Mouse (Mus musculus): ENCODE measurements around the gene Syde2. TPM values are rescaled to one million over a fixed set of nuclear protein-coding genes. Genes with fewer than 3 reads are reported as not detected.

Gene Syde2
- polyA plus RNA-seq, 1 experiment from 2014 or later = 8.6 TPM

DNA sequence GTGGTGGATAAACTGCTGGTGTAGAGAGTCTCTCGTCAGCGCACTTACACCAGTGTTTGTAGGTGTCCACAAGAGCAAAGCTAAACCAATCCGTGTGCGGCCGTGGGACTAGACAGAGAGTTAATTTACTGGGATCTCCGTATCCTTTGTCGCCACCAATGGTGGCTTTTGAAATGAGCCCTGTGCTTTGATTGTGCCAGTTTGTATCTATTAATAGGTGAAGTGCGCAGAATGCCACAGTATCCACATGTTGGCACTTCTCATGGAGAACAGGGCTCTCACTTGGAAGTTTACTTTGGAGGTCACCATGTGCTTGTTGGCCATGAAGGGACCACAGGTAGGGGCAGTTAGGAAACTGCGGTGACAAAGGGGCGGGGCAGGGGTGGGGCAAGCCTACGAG lies 53.7 kb downstream of the Syde2 start:
- ATAC-seq (replicated peaks; ENCODE audit: insufficient number of reproducible peaks, insufficient read depth, low FRiP score, low read depth) = 0 out of 2 replicates have a peak, but pooled peaks have one; percentile 18

DNA sequence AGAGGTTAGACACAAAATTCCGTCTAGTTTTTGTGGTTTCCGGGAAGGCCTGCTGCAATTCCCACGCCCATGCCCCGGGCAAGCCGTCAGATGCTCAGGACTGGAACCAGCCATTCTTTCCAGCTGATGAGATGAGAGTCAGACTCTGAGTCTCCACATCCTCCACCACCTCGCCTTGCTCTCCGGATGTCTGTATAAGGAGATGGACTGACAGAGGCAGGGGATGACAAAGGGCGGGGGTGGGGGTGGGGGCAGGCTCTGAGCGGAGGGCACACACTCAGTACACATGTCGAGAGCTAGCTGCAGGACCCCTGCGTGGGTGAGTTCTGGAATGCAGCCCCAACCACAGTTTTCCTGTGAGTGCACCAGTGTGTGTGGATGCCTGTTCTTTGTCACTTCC lies 57.3 kb downstream of the Syde2 start:
- peak; percentile 47; the same call in 1 of the 2 replicates for ATAC-seq (replicated peaks; ENCODE audit: insufficient number of reproducible peaks, insufficient read depth, low FRiP score, low read depth)
- Histone ChIP-seq H3K4me1 (replicated peaks) (peaks cover 36% of the 10 kb centered on the region), H3K9me3 (replicated peaks) (no peaks in the 10 kb centered on the region), H3K27me3 (no peaks in the 10 kb centered on the region), H3K4me3 (no peak overlapping the region), H3K27ac (peak overlapping the region; percentile 42), H3K36me3 (no peaks in the 10 kb centered on the region), H3K4me2 (peak overlapping the region; percentile 37), H3K9ac (no peak overlapping the region)
- 19% methylated on average over 11 of the region's 11 CpGs for WGBS

More for the DNA sequence above, 53.7 kb downstream of the Syde2 start:
- Histone ChIP-seq H3K4me1 (replicated peaks) (peaks cover 23% of the 10 kb centered on the region), H3K9ac (no peak overlapping the region), H3K4me3 (no peak overlapping the region), H3K27ac (peak overlapping the region; percentile 1; the same call in 1 of the 2 replicates), H3K9me3 (replicated peaks) (no peaks in the 10 kb centered on the region), H3K4me2 (no peak overlapping the region), H3K27me3 (no peaks in the 10 kb centered on the region), H3K36me3 (no peaks in the 10 kb centered on the region)
- WGBS = 77% methylated on average over 11 of the region's 11 CpGs

DNA sequence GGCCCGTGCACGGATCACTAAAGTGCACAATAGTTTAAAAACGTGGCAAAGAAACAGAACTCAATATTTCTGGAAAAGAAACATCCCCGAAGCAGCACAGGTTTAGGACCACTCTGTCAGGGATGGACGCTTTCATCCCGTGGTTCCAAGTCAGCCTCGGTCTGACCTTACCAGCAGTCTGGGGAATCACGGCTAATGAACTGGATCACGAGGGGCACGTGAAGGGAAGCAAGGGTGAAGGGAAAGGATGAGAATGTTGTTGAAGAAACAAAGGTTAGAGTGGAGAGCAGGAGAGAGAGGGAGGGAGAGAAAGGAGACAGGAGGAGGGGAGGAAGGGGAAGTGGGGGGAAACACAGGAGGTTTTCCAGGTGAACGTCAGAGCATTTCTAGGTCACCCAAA lies 58.4 kb downstream of the Syde2 start:
- Histone ChIP-seq H3K4me3 (no peak overlapping the region), H3K4me2 (no peak overlapping the region), H3K27ac (no peak overlapping the region), H3K36me3 (no peaks in the 10 kb centered on the region), H3K27me3 (no peaks in the 10 kb centered on the region), H3K9ac (no peak overlapping the region), H3K9me3 (replicated peaks) (no peaks in the 10 kb centered on the region), H3K4me1 (replicated peaks) (peaks cover 37% of the 10 kb centered on the region)
- 85% methylated on average over 11 of the region's 11 CpGs for WGBS
- no peak for ATAC-seq (replicated peaks; ENCODE audit: insufficient number of reproducible peaks, insufficient read depth, low FRiP score, low read depth)

DNA sequence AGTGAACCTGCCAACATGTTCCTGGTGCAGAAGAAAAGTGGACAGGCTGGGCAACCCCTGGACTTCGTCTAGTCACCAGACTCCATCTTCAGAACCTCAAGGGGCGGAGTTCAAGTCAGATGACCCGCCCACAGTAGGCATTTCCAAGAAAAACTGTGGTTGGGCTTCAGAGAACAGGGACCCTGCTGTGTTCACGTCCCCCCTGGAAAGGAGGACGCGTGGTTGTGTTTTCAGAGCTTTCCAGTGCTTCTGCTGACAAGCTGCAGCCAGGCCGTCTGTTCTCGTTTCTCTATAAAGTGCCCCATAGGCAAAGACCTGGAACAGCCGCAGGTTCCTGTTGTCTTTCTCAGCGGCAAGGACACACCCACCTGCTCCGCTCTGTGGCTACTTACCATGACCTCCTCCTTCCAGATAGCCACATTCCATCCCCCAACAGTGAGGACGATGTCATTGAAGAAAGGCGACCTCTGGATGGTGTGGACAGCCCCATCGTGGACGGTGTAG lies 60.1 kb downstream of the Syde2 start:
- Histone ChIP-seq H3K27me3 (no peaks in the 10 kb centered on the region), H3K4me1 (replicated peaks) (peaks cover 39% of the 10 kb centered on the region), H3K9ac (no peak overlapping the region), H3K27ac (peak overlapping the region; percentile 46), H3K9me3 (replicated peaks) (no peaks in the 10 kb centered on the region), H3K4me2 (peak overlapping the region; percentile 52), H3K4me3 (peak overlapping the region; percentile 4; the same call in 1 of the 2 replicates), H3K36me3 (no peaks in the 10 kb centered on the region)
- 10% methylated on average over 15 of the region's 15 CpGs for WGBS
- ATAC-seq (replicated peaks; ENCODE audit: insufficient number of reproducible peaks, insufficient read depth, low FRiP score, low read depth) = no peak

DNA sequence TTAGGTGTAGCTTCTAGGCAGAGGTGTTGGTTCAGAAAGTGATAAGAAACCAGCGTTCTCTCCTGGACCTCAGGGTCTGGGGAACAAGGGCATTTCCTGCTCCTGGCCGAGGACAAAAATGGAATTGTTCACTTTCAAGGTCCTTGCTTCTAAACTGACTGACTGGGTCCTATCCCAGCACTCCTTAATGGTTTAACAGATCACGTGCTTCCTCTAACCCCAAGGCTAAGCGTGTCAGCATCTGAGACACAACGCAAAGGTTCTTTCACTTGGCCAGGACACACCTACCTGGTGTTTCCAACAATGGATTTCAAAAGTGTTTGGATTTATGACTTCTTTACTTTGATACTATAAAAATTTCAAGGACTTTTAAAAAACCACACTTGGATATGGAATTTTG lies 62.3 kb downstream of the Syde2 start:
- Histone ChIP-seq H3K4me1 (replicated peaks) (peaks cover 34% of the 10 kb centered on the region), H3K4me2 (no peak overlapping the region), H3K9ac (no peak overlapping the region), H3K9me3 (replicated peaks) (no peaks in the 10 kb centered on the region), H3K27ac (no peak overlapping the region), H3K27me3 (0 out of 2 replicates have a peak, but pooled peaks cover under 1% of the 10 kb centered on the region), H3K4me3 (no peak overlapping the region), H3K36me3 (no peaks in the 10 kb centered on the region)
- 72% methylated on average over 5 of the region's 5 CpGs for WGBS
- ATAC-seq (replicated peaks; ENCODE audit: insufficient number of reproducible peaks, insufficient read depth, low FRiP score, low read depth) = no peak

DNA sequence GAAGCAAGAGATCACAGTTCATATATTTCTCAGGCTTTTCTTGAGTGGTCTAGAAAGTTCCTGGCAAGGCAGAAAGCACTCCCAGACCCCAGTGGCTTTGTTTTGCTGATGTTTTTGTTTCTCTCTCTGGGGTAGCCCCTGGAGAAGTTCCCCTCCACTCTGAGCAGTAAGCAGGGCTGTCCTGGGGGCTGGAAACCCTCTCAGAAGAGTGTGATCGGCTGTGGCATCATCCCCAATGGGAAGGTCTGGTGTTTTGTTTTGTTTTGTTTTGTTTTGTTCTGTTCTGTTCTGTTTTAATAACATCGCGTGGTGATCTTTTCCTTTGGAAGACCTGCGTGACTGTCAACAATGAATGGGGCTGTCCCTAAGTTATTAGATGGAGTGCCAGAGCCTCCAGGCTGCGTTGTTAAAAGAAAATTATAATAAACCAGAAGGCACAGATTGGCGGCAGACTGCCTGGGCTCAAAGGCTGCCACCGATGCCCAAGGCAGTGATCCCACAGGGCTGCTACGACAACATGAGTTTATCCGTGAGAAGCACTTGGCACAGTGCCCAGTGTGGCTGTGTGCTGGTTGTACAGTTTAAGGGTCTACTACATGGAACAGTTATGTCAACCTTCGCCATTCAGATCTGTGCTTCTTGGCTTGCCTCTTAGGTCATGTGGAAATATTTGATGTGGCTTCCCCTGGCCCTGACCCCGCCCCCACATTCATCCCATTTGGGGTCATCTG lies 63.8 kb downstream of the Syde2 start:
- Histone ChIP-seq H3K4me1 (replicated peaks) (peaks cover 30% of the 10 kb centered on the region), H3K36me3 (no peaks in the 10 kb centered on the region), H3K27ac (peak overlapping the region; percentile 51; the same call in 1 of the 2 replicates), H3K27me3 (peaks cover 4% of the 10 kb centered on the region; the same call in 1 of the 2 replicates), H3K9me3 (replicated peaks) (no peaks in the 10 kb centered on the region), H3K4me3 (no peak overlapping the region), H3K9ac (no peak overlapping the region), H3K4me2 (no peak overlapping the region)
- ATAC-seq (replicated peaks; ENCODE audit: insufficient number of reproducible peaks, insufficient read depth, low FRiP score, low read depth) = peak; percentile 71
- WGBS = 38% methylated on average over 11 of the region's 11 CpGs

DNA sequence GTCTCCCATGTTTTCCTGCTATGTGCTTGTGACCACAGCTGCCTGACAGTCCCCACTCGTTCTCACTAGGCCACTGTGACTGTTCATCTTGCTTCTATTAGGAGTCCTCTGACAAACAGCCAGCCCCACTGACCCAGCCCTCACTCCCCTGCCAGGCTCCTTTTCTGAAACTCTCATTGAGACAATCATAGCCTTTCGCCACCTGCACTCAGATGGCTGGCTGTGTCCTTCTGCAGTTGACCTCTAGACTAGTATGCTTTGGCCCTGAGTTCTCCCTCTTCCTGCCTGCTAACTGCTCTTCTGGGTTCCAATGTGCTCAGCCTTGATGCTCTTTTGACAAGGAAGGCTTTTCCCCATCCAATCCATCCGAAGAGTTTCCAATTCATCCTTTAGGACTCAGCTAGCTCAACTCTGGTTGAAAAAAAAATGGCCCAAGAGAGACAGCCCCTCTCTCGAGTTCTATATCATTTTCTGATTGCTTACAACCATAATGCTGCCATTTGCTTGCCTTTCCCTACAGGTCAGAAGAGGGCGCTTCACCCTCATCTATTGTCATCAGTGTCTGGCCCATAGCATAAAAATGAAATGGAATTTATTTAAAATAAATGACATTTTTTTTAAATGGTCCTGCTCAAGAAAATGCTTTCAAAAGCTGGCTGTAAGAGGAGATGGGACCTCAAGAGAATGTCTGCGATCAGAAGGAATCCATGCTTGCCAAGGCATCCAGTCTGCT lies 65.6 kb downstream of the Syde2 start:
- Histone ChIP-seq H3K9ac (no peak overlapping the region), H3K4me3 (no peak overlapping the region), H3K4me1 (replicated peaks) (peaks cover 15% of the 10 kb centered on the region), H3K9me3 (replicated peaks) (no peaks in the 10 kb centered on the region), H3K27me3 (peaks cover 10% of the 10 kb centered on the region; the same call in 1 of the 2 replicates), H3K36me3 (no peaks in the 10 kb centered on the region), H3K27ac (no peak overlapping the region), H3K4me2 (no peak overlapping the region)
- WGBS = 54% methylated on average over 6 of the region's 6 CpGs
- ATAC-seq (replicated peaks; ENCODE audit: insufficient number of reproducible peaks, insufficient read depth, low FRiP score, low read depth) = no peak

DNA sequence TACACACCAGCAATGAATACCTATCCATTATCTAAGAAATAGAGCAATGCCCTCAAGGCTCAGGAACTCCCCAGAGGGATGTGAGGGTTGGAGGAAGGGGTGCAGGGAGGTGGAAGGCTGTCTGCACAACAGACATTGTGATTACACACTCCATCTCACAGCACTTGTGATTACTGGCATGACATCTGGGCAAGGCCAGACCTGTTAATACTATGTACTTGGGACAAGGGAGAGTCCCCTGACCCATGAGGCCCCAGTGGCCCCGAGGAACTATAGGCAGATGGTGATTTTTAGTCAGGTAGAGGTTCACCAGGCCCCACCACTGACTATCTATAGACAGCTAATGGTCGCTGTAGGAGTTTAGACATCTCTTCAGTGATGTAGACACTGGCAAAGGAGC lies 66.2 kb downstream of the Syde2 start:
- WGBS = 77% methylated on average over 2 of the region's 2 CpGs
- Histone ChIP-seq H3K27ac (no peak overlapping the region), H3K27me3 (peaks cover 10% of the 10 kb centered on the region; the same call in 1 of the 2 replicates), H3K9me3 (replicated peaks) (no peaks in the 10 kb centered on the region), H3K4me2 (no peak overlapping the region), H3K9ac (no peak overlapping the region), H3K36me3 (no peaks in the 10 kb centered on the region), H3K4me3 (no peak overlapping the region), H3K4me1 (replicated peaks) (peaks cover 13% of the 10 kb centered on the region)
- no peak for ATAC-seq (replicated peaks; ENCODE audit: insufficient number of reproducible peaks, insufficient read depth, low FRiP score, low read depth)

DNA sequence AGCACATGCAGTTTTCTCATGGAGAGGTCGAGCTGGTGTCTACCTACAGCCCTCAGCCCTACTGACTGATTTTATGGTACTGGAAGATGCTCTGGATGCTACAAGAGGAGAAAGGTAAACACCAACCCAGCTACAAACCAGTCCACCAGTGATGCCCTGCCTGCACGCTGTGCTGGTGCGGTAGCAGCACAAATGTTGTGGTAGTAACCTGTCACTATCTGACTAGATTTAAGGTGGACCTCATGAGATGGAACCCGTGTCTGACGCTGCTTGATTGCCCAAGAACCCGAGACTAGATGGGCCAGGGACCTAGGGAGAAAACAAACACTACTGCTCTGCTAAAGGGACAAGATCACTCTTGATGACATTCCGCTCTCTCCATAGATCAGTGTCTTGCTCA lies 69.5 kb downstream of the Syde2 start:
- no peak overlapping the region for H3K4me2 ChIP-seq
- H3K4me1 ChIP-seq (replicated peaks) = peaks cover 6% of the 10 kb centered on the region
- no peak overlapping the region for H3K4me3 ChIP-seq
- H3K36me3 ChIP-seq = no peaks in the 10 kb centered on the region
- H3K9me3 ChIP-seq (replicated peaks) = no peaks in the 10 kb centered on the region
- no peak for ATAC-seq (replicated peaks; ENCODE audit: insufficient number of reproducible peaks, insufficient read depth, low FRiP score, low read depth)
- WGBS = 76% methylated on average over 7 of the region's 7 CpGs
- no peak overlapping the region for H3K9ac ChIP-seq
- no peak overlapping the region for H3K27ac ChIP-seq
- H3K27me3 ChIP-seq = peaks cover 10% of the 10 kb centered on the region; the same call in 1 of the 2 replicates

DNA sequence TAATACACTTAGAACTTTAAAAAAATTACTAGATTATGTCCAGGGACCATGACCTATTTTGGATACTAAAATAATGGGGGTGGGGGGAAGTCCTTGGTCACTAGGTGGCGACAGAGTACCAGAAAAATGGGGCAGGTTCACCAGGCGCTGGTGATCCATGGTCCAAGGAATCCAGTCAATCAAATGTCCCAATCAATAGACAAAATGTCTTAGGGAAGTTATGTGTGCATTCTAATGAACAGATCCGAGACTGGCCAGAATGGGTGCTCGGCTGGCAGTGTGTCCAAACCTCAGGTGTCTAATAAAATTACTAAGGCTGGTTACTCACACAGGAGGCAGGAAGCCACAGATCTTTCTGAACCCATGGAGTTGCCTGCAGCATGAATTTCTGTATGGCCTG lies 70.6 kb downstream of the Syde2 start:
- H3K27me3 ChIP-seq = peaks cover 10% of the 10 kb centered on the region; the same call in 1 of the 2 replicates
- no peaks in the 10 kb centered on the region for H3K9me3 ChIP-seq (replicated peaks)
- H3K4me3 ChIP-seq = no peak overlapping the region
- H3K4me1 ChIP-seq (replicated peaks) = no peaks in the 10 kb centered on the region
- no peak for ATAC-seq (replicated peaks; ENCODE audit: insufficient number of reproducible peaks, insufficient read depth, low FRiP score, low read depth)
- WGBS = 12% methylated on average over 4 of the region's 4 CpGs
- H3K27ac ChIP-seq = no peak overlapping the region
- H3K4me2 ChIP-seq = no peak overlapping the region
- H3K9ac ChIP-seq = no peak overlapping the region
- no peaks in the 10 kb centered on the region for H3K36me3 ChIP-seq

DNA sequence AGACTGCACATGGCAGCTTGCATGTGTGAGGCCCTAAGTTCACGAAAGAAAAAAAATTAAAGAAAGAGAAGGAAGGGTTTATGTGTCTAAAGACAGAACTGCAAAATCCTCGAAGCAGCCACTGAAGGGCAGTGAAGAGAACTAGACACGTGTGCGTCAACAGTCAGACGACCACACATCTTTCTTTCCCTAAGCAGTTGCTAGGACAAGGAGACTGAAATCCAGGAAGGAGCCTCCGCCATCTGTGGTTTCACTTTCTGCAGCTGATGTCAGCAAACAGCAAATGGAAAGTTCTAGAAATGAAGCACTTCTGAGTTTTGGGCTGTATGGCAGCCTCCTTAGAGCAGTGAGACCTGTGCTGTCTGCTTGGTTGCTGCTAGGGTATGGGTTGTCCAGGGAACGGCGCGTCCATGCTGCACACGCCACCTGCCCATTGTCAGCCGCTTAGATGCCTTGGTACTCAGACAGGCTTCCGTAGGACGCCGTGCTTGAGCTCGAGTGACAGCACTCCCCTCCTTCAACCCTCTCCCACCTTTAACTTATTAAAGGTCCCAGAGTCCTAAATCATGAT lies 71.8 kb downstream of the Syde2 start:
- no peaks in the 10 kb centered on the region for H3K9me3 ChIP-seq (replicated peaks)
- H3K27ac ChIP-seq = no peak overlapping the region
- no peak overlapping the region for H3K4me3 ChIP-seq
- no peaks in the 10 kb centered on the region for H3K4me1 ChIP-seq (replicated peaks)
- ATAC-seq (replicated peaks; ENCODE audit: insufficient number of reproducible peaks, insufficient read depth, low FRiP score, low read depth) = no peak
- WGBS = 71% methylated on average over 15 of the region's 15 CpGs
- H3K27me3 ChIP-seq = peaks cover 10% of the 10 kb centered on the region; the same call in 1 of the 2 replicates
- H3K36me3 ChIP-seq = no peaks in the 10 kb centered on the region
- no peak overlapping the region for H3K4me2 ChIP-seq
- no peak overlapping the region for H3K9ac ChIP-seq
